Mouse (Mus musculus): Measurements from ENCODE around the gene Cyp17a1.

The Cyp17a1 gene

DNA sequence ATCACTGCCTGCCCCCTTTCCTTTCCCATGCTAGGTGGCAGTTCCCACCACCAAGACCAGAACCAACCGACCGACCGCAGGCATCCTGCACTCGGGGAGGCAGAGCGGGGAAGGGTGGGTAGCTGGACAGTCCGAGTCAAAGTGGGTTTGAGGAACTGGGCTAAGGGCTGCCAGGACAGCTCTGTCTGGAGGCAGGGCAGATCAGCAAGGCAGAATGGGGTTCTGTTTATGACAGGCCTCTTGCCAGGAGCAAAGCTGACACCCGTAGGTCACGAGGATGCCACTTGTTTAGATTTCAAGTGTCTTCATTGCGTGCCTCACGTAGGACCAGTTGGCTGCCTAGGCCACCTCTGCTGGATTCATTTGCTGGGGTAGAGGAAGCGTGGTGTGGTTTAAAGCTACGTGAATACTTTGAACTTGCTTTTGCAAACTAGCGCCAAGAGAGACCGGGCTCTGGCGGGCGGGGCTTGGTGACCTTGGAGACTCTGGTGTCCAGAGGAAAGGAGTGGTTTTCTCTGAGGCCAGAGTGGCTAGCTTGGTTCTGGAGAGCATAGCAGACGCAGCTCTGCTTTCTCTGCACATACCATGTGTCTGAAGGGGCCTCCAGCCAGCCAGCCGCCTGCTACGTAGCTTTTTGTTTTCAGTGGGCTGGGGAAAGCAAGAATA lies 31.4 kb downstream of the Cyp17a1 start:
- no peak for DNase-seq

DNA sequence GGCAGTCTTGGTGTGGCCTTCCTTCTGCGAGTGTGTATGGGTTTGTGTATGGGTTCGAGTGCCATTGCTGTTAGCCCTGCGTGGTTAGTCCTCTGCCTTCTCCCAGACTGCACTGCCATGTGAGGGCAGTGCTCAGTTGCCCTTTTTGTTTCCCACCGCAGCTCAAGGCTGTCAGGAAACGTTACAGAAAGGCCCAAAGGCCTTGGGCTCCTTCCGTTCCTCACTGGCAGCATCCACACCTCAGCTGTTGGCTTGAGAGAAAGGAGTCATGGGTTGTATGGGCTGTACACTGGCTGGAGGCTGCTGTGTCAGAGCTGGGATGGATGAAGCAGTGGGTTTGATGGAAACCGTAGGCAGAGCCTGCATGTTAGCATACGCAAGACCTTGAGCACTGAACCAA lies 32.2 kb downstream of the Cyp17a1 start:
- no peak for DNase-seq

DNA sequence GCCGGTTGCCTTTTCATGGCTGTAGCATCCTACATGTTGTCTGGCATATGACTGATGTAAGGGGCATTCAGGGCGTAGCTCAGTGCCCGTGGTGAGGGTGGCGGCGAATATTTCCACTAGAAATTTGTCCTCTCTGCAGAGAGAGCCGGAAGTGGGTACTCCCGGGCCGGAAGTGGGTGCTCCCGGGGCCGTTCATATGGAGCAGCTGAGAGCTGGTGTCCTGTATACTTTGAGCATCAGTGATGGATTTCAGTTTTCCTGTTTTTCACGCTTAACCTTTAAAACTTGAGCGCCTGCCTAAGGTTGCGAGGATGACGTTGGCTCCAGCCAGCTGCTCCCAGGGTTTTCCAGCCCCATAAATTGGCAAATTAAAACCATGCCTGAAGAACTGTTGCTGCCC lies 33.5 kb downstream of the Cyp17a1 start:
- no peak for DNase-seq

DNA sequence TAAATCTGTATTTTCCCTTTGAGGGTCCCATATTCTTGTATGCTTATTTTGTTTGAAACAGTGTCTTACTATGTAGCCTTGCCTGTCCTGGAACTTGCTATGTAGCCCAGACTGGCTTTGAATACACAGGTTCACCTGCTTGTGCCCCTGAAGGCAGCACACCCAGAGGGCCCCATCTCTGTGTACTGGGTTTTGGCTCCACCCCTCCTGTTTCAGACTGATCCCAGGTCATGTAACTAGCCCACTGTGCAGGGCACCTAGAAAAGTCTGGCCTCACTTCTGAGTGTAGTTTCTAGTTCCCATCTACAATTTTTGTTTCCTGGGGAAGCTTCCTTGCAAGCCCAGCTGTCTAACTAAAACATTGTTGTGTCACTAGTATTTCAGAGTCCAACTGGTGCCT lies 33.9 kb downstream of the Cyp17a1 start:
- no peak for DNase-seq

DNA sequence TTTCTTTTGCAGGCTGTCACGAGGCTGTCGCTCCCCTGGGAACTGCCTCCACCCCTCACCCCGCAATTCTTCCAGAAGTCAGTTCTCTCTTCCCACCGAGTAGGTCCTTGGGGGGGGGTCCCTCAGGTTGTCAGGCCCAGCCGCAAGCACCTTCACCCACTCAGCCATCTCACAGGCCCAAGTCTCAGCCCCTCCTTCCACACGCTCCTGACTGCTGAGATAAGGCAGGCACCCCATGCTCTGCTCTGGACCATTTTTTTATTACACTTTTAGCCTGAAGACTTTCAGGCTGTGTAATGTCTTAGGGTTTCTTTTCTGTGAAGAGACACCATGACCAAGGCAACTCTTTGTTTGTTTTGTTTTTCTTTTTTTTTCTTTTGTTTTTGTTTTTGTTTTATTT lies 35.4 kb downstream of the Cyp17a1 start:
- DNase-seq: no peak

DNA sequence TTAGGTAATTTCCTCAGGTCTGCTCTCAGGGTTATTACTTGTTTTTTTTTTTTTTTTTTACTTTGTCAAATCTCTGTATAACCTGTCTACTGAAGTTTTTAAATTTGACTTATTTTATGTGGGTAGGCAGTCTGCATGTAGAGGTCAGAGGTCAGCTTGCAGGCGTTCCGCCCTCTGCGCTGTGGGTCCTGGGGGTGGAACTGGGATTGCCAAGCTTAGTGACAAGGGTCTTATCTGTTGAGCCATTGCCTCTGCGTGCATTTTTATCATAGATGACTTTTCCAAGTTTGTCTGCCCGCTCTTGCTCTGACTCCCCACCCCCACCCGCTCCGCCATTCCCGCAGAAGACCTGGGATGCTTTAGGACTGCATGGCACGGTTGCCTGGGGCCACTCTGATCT lies 37.2 kb downstream of the Cyp17a1 start:
- no peak for DNase-seq

DNA sequence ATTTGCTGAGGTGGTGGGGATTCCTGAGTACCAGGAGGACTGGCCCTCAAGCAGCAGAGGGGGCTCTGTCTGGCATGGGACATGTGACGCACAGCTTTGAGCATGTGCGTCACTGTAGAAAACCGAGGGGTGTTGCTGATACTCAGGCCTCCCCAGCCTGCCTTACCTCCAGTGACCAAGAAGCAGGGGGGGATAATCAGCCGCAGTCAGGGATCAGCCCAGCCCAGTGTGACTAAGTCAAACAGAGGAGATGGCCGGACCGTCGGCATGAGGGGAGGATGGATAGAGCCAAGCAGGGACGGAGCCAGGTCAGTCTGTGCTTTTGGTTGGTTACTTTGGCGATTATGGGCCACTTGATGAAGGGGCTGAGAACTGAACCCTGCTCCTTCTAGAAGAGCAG lies 41.3 kb downstream of the Cyp17a1 start:
- DNase-seq: no peak

DNA sequence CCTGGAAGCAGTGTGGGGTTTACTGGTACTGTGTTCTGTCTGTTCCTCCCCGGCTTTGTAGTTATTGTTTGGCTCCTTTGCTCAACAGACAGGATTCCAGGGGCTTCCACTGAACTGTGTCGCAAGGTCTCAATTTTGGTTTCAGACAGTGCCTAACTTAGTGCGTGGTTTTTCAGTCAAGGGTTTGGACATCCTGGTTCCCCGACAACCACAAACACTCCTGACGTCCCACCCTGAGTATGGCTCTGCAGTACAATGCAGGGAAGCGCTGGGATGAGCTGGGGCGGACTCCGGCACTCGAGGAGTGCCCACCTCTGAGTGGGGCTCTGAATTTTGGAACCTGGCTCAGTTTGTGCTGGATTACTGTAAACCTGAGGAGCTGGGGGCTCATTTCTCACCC lies 43.2 kb downstream of the Cyp17a1 start:
- DNase-seq: no peak

DNA sequence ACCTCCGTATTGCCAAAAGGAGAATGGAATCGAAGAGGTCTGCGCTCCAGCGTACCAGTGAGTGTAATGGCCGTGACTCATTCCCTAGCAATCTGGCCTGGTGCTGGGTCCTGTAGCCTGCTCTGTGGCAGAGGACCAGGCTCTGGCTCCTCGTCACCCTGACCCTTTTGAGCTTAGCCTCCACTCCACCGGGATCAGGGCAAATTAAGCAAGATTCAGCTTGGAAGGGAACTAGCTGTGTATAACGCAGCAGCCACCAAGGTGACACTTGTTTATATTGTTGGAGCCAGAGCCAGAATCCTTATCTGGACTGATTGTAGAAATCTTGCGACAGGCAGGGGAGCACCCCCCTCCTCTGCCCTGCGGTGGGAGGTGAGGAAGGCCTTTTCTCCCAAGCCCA lies 44.6 kb downstream of the Cyp17a1 start:
- DNase-seq: no peak

DNA sequence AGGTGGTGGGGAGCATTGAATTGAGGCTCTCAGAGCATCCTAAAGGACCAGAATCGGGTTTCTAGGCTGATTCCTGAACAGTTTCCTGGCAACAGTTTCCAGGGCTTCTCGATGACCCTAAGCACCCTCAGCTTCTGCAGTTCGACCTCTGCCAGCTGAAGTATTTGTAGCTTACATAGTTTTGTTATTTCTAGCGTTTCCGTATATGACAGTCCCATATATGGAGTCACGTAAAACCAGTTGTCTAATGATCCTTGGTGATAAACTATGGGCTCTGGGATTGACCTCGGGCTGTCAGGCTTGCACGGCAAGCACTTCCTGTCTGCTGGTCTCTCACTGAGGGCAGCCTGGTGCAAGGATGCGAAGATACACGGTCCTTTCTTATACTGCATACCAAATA lies 47.5 kb downstream of the Cyp17a1 start:
- no peak for DNase-seq

DNA sequence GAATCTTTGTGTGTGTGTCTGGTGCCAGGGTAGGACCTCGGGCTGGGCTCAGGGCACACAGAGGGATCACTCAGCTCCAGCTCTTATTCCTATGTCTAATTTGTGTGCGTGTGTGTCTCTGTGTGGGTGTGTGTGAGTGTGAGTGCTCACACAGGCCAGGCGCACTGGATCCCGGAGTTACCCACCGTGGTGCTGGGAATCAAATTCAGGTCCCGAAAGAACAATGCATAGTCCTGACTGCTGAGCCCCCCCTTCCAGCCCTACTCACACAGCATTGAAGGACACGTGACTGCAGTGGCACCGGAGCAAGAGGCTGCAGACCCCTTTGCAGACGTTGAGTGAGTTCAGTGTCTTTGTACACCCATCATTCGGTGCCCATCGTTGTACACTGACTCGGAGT lies 48.0 kb downstream of the Cyp17a1 start:
- DNase-seq: no peak

DNA sequence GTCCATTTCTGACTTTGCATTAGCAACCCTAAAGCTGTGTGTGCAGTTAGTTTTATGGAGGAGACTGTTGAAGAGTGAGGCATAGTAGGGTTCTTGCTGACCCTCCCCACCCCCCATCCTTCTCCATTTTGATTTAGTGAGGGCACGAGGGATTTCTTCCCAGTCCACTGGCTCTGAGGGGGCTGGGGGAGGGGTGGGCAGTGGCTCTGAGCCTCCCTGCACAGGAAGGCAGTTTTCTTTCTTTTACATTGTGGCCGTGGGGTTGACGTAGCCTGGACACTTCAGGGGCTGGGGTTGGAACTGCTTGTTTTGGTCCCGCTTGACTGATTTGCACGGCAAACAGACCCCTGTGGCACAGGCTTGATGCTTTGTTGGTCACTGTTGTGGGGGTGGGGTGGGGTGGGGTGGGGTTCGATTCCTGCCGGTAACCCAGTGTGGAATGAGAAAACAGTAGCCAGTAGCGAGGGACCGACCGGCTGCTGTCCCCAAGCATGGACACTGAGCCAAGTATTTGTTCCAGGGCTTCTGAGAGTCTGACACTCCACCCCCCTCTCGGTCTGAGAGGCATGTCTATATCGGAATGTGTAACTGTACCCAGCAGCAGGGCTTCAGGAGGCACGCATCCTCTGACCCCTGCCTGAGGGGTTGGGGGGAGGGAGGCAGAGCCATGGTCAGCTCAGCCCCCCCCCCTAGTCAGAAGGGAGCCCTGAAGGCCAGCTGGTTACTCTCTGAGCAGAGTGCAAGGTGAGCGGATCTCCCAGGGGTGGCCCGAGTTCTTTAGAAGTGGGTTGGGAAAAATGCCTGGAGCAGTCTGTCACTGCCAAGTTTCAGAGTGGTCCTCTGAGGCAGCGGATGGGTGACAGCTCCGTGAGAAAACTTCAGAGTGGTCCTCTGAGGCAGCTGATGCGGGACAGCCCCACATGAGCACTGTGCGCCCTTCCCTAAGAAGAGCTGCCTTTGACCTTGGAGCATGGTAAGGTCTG lies 48.9 kb downstream of the Cyp17a1 start:
- peak; percentile 25 for DNase-seq

DNA sequence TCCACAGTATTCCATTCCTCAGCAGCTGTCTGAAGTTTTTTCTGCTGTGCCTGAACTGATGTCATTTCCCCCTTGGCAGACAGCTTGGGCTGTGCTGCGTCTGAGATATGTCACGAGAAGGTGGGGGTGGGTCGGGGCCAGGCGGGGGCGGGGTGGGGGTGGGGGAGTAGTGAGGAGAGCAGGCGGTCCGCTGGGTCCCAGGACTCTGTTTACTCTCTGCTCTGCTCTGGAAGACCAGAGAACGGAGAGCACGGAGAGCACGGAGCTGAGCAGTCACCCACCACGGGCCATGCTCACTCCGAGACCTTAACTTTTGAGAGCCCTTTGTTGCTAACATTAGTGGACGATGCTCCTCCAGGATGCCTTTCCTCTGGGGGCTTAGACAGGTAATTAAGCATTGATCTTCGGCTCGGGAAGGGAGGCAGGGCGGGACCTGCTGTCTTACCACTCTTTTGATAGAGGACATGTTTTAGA lies 49.7 kb downstream of the Cyp17a1 start:
- DNase-seq: no peak

DNA sequence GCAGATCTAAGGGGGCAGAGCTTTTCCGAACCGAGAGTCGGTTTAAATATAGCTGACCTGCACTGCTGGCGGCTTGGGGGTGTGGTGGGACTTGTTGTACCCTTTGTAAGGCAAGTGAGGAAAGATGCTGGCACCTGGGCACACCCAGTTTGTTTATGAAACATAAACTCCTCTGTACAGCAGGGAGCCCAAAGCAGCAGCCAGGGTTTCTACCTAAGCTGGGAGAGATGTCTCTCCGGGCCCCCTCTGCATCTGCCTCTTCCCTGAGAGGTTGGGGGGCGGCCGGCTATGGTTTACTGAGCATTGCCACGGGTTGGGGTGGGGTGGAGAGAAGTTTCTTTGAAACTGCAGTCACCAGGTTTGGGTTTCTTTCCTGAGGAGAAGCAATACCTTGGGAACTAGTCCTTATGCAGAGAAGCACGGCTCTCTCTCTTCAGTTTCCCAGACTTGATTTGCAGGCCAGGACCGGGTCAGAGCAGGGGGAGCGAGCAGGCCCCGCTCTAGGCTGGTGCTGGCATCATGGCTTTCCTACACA lies 50.2 kb downstream of the Cyp17a1 start:
- DNase-seq: no peak

DNA sequence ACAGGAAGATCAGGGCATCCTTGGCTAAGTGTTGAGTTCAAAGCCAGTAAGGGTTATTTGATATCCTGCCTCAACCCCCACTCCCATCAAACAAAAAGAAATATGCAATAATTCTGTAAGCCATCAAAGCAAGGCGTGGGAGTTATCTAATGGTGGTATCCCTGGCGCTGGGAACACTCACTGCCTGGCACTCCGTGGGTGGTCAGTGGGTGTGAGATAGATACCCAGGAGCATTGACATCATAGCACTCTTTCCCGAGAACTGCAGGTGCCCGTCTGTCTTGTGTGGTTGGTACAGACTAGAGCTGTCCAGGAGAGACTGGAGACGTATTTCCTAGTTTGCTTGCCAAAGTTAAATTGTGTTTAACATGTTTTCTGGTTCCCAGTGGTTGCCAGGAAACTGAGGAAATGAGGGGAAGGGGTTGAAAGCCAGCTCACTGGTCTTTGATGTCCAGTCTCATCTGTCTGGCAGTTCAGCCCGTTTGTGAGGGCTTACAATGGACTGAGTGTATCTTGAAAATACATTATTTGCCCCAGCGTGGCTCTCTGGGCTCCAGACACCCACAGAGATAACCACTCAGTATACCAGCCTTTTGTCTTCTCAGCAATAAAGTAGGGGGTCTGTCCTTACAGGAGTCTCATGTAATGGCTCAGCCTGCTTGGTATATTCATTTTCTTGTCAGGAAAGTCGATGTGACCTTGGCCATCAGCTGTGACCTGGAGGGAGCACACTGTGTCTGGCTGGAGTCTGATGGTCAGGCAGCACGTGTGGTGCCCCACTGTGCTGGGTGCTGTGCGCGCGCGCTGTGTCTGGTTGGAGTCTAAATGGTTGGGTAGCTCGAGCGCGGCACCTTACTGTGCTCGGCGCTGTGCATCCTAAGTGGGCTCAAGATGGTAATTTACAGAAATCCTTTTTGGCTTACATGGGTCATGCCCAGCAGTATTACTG lies 51.5 kb downstream of the Cyp17a1 start:
- DNase-seq: no peak

DNA sequence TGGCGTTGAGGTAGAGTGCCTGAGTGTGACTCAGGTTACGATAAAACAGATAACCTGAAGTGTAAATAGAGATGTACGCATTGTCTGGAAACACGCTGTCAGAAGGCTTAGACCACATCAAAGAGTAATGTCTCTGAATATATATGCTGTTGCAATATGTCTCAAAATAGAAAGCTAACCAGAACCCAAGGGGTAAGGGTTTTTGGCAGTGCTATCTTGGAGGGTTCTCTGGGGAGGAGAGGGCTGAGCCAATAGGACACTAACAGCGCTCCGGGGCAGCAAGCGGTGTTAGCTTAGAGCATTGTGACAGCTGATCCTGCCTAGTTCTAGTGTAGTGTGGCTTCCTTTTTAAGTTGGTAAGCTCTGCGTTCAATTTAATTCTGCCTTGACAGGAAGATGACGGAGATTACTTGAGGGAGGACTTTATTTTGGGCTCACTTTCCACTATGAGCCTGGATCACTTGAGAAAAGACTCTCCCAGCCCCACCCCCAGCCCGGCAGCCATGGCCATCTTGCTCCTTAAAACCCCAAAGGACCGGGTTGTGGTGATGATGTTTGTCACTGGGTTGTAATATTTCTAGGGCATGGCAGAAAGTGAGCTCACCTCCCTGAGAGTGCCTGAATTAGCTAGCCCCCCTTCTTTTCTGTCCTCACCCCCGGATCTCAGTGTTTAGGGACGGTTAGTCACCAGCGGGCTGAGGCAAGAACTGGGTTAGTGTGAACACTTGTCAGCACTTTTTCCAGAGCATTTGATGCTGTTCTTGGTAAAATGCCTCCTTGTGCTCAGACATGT lies 52.8 kb downstream of the Cyp17a1 start:
- no peak for DNase-seq

DNA sequence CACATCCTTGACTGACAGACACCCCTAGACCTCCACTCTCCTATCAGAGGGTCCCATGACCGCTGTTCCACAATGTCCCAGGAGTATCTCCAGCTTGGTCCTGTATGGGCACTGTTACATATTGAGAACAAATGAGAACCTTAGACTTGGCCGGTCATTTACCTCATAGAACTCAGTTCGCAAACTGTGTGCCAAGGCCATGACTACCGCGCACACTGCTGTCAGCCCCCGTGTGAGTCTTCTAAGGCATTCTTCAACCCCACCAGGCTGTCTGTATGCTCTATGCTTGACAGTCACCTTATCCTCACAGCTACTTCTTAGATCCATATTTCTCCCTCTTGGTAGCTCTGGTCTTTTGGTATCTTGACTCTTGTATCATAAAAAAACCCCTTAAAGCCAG lies 53.5 kb downstream of the Cyp17a1 start:
- DNase-seq: no peak

DNA sequence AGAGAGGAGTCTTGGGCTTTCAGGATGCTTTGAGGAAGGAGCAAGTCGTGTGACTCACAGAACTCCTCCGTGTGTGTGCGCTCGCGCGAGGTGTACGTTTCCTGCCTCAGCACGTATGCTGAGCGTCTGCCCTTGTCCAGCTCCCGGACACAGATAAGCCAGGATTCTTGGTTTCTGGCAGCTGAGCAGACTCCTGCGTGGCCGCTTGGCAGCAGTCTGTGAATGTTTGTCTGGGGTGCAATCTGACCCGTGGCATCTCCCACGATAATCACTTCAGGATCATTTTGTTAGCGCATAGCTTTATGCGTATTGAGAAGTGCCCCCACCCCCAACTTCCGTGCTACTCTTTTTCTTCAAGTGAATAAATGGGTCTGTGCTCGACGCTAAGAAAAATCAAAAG lies 54.0 kb downstream of the Cyp17a1 start:
- DNase-seq: no peak

DNA sequence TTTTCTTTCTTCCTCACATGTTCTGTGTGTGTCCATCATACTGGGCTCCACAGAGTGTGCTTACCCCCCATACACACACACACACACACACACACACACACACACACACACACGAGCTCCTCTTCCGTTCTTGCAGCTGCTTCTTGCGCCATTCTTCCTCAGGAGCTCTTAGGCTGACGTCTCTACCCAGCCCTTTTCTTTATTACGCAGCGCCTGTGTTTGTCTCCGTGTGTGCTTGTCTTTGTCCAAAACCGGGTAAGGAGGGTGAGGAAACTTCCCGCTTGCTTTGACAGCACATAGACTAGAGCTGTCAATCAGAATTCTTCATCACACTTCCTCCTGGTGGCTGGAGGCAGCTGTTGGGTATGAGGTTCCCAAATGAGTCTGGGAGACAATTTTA lies 54.6 kb downstream of the Cyp17a1 start:
- DNase-seq: no peak

DNA sequence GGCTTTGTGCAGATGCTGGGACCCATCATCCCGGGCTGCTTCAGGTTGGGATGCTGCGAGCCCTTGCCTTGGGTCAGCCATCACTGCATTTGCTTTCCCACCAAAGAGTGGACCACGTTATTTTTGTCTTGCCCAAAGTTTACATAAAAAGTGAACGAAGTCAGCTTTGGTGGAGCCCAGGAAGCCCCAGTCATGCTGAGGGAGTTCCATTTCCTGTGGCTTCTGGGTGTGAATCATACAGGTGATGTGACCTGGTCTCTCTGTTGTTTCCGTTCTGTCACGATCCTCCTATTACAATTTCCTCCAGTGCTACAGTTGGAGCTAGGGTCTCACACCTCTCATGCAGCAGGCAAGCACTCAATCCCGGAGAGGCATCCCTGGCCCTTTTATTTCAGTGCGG lies 55.6 kb downstream of the Cyp17a1 start:
- DNase-seq: no peak
